Mouse (Mus musculus) mouse embryonic stem cell (cell line): ENCODE measurements around the gene Asb4.
"Not testable (repeated sequence)": the region's sequence is repeated elsewhere in the genome, so short reads cannot be mapped to it uniquely, and the experiment has no call there.

Experiments
- in situ Hi-C, 2 experiments: fragments of 300-500 bp; cut with MboI; formaldehyde crosslinking; loops; 1 replicate in 1 of 2; 3 replicates in 1 of 2; pipeline ENCODE4 v1.14.3; 2019 to 2020; ENCODE audit warnings: low sequenced_read_pairs in 2 of 2, low pct_unique_long_range_greater_than_20kb in 1 of 2, mixed read lengths in 1 of 2; ENCODE audit not compliant: unreplicated experiment in 1 of 2

The Asb4 gene

DNA sequence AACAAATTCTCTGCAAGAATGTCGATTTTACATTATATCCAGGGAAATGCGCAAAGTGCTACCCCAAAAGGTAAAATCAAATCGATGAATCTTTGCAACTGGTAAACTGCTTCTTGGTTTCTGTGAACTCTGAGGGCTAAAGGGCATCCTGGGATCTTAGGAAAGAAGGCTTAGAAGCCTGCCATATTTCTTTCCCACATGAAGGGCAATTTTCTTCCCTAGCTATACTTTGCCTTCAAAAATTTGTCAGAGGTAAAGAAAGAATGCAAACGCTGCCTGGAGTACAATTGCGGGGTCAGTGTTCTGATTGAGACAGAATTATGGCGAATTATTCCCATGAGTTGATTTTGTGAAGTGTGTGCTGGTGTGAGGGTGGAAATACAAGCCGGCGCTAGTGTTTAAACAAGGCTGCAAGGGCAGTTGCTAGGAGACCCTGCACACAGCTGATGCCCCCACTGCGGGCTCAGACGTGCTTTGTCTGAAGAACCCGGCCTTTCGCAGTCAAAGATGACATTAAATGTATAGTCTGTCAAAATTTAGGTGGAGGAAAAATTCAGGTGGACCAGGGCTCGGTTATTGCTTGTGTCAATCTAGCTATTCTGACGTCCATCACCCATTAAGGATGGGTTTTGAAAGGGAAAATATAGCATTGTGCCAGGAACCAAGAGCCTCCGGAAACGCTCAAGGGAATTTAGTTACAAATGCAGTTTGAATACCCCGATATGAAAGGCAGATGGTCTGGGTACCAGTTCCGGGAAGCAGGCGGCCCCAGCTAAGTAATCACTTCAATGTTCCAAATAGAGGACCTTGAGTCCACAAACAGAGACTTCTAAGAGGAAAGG is at the start of gene Asb4:
Gene Asb4, plus strand, starts transcription at position 51 of the 842 bp plus-strand sequence.
- in situ Hi-C loops, result loop anchor here (10.0 to 25.0 kb wide), 7 partner anchors 149 to 971 kb away; no protein-coding TSS in a partner anchor

DNA sequence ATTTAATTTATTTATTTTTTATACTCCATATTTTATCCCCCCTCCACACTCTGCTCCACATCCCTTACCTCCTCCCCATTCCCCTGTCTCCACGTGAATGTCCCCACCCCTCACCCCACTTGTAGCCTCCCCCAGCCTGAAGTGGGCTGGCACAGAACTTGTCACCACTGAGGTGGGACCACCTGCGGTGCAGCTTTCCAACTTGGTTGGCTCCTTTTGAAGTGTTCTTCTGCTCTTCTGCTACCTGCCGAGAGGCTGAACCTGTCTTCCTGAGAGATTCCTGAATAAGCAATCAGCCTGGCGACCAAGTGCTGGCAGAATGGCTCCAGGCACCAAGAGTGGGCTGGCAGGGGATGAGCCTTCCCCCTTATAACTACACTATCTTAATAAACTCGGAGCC is 49.2 kb upstream of the Asb4 start:
- in situ Hi-C loops, result no loop called here

DNA sequence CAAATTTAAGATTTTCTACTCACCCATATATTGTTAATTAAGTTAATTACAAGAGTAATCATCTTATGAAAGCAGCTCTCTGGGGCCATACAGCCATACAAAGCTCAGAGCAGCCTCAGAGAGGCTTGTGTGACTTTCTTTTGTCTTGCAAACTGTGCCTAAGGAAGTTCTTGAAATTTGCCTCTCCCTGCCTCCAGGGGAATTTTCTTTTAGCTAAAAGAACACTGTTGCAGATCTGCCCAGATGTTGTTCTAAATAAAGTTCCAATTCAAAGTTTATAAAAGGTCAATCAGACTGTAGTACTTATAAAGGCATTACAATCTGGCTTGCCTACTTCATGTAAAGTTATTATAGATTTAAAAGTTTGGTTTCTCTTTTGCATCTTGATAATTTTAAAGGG is 47.2 kb upstream of the Asb4 start:
- in situ Hi-C loops, result not testable (repeated sequence)

DNA sequence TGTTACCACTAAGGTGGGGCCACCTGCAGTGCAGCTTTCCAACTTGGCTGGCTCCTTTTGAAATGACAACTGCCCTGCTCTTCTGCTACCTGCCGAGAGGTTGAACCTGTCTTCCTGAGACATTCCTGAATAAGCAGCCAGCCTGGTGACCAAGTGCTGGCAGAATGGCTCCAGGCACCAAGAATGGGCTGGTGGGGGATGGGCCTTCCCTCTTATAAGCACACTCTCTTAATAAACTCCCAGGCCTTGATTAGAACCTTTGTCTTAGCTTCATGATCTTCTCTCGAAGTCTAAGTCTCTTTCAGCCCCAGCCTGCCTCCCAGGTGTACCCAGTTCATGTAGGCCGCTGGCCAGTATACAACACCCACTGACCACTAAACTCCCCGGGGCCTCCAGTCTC is 44.4 kb upstream of the Asb4 start:
- in situ Hi-C loops, result not testable (repeated sequence)

DNA sequence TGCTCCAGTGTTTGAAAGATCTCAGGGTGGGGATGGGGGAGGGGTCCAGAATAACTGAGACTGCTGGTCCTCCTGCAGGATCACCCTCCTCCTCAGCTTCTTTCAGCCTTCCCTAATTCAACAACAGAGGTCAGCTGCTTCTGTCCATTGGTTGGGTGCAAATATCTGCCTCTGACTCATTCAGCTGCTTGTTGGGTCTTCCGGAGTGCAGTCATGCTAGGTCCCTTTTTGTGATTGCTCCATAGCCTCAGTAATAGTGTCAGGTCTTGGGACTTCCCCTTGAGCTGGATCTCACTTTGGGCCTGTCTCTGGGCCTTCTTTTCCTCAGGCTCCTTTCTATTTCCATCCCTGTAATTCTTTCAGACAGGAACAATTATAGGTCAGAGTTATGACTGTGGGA is 43.9 kb upstream of the Asb4 start:
- in situ Hi-C loops, result not testable (repeated sequence)

DNA sequence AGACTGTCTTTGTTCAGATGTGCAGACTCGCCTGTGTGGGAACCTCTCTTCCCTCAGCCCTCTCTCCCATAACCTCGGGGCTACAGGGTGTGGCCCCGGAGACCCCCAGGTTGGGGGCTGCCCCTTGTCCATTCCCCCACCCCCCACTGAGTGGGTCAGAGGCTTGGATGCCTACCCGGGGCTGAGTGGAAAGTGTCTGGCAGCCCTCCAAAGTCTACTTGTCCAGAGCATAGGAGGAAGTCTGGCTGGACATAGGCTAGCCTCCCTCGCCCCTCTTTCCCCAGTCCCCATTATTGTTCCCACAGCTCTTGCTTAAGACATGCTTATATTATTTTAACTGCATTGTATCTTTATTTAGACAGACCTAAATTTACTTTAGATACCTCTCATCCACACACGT is 38.9 kb upstream of the Asb4 start:
- in situ Hi-C loops, result no loop called here

DNA sequence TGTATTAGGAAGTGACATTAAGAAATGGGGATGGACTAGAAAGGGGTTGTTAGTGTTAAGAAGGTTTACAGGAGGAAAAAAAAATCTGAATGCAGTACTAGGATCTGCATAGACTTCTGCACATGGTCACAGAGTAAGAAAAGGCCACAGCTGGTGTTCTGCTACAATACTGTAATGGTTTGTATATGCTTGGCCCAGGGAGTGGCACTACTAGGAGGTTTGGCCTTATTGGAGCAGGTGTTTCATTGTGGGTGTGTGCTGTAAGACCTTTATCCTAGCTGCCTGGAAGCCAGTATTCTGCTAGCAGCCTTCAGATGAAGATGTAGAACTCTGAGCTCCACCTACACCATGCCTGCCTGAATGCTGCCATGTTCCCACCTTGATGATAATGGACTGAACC is 25.3 kb upstream of the Asb4 start:
- in situ Hi-C loops, result no loop called here

- in situ Hi-C loops, result no loop called here
Measured at GRCm38 (mm10) chr6:5360402-5360801, 22.8 kb upstream of the Asb4 start.

- in situ Hi-C loops, result no loop called here
Measured at GRCm38 (mm10) chr6:5361987-5362386, 21.2 kb upstream of the Asb4 start.

DNA sequence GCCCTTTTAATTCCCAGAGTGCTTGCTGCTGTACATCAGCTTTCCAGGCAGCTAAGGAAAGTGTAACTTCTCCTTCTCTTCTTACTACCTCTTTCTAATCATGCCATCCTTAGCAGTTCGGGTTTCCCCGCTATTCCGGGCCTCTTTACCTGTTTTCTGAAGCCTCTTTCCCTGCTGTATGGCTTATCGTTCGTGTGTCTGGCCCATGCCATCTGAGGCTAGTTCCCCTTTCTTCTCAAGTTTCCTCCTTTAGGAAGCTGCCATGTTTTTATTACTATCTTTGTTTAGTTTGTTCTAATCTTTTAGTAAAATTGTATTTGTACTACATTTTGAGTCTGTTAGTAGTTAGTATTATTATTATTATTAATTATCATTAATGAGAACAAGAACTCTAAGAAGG is 17.3 kb upstream of the Asb4 start:
- in situ Hi-C loops, result no loop called here

DNA sequence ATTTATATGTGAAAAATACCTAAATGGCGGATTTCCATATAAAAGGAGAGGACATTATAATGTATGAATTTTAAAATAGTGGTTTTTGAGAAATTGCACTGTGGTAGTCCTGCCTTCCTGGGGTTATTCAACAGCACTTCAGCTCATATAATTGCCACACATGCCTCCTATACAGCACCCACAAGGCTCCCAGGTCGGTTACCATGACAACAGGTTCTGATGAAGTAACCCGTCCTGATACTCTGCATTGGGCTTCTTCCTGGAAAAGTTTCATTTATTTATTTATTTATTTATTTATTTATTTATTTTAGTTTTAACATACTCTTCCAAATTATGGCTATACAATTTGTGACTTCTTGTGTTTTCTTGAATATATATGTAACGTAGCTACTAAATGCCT is 6.3 kb upstream of the Asb4 start:
- in situ Hi-C loops, result loop anchor here (25.0 kb wide), 5 partner anchors 165 to 965 kb away; no protein-coding TSS in a partner anchor

DNA sequence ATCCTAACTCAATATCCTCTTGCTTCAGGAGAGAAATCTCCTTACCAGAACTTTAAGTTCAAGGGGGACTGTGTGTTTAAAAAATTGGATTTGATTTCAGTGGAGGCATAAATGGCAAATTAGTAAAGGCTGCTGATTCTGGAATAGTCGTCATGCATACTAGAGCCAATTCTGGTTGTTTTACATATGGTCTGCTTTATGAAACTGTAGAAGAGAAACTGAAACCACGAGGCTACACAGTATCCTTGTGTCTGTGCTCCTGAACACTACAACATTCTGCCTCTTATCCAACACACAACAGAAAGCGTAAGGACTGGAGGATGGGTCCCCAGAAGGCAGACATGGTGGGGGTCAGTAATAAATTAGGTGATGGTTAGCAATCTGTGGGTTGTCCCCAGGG is 4.1 kb upstream of the Asb4 start:
- in situ Hi-C loops, result loop anchor here (25.0 kb wide), 5 partner anchors 167 to 967 kb away; no protein-coding TSS in a partner anchor

DNA sequence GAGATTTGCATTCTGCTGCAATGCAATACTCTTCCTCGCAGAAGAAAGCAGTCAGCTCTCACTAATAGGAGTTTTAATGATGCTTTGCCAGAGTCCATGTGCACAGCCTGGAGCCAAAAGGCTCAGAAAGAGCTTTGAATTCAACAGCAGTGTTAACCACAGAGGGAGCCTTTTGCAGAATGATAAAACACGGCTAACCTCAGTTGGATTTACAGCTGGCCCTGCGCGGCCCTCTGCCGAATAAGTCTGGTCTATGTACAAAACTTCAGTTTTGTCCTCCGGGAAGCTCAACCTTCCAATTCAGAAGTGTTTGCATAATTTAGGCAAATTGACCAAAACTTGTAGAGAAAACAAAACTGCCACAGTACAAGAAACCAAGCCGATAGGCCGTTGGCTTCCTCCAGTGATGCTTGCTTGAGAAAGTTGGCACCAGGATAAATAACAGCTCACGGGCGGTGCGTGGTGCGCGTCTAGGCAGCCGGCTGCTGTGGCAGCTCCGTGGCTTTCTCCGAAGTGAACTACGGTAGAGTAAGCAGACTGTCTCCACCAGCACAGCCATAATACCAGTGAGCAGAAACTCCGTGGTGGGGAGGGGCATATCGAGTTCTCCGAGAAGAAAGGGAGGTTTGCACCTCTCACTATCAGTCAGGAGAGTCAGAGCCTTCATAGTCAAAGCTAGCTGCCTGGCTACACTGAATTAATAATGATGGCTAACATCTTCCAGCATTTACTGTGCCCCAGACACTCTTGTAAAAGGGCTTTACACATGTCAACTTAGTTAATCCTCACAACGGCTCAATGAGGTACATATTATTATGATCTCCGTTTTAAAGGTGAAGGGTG is 3.2 kb upstream of the Asb4 start:
- in situ Hi-C loops, result loop anchor here (10.0 to 25.0 kb wide), 7 partner anchors 145 to 968 kb away; no protein-coding TSS in a partner anchor

DNA sequence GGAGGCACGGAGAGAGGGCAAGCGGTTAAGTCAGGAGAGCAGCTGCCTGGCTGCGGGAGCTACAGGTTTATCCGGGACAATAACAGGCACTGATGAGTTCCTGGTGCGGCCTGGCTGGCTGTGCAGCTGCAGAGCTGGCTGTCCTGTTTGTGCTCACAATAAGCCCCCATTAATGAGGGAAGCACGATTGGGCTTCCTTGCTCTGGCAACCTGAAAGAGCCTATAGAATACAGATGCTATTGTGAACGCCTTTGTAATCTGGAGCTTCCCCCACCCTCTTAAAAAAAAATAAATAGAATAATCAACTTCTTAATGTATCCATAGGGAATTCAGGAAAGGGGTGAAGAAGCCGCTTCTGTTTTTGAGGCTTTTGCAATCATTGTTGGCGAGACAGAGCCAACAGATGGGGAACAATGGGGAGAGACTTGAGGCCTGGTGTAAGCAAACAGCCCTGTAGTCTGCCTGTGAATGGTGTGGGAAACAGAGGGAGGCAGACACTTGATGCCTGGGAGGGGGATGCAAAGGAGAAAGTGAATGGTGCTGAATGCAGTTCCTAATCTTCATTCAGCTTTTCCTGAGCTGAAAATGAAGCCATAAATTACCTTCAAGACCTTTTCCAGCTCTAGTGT is 2.4 kb upstream of the Asb4 start:
- in situ Hi-C loops, result loop anchor here (10.0 to 25.0 kb wide), 7 partner anchors 146 to 968 kb away; no protein-coding TSS in a partner anchor

DNA sequence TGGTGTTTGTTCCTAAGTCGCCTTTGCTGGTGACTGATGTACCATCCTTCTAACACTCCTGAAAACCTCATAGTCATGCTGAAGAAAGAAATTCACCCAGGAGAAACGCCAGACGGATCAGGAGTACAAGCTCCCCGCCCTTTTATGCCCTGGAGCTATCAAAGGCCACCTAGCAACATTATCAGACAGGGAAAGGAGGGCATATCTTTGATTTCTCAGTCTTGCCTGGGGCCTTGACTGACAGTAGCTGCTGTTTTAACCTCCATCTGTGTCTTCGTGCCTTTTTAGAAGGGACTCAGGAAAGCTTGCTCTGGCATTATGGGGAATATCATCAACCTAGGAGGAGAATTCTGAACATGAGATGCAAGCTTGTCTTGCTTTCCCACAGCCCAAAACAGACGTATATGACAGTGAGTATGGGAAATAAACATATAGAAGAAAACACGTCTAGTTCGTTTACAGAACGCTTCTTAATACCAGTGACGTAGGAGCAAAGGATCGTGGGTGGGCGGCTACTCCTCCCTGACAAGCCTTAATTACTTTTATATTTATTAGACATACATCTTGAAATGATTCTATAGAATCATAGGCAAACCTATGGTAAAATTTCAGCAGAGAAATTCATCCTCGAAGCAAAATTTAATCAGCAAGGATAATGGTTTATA is 1.1 kb upstream of the Asb4 start:
- in situ Hi-C loops, result loop anchor here (10.0 to 25.0 kb wide), 7 partner anchors 147 to 970 kb away; no protein-coding TSS in a partner anchor

DNA sequence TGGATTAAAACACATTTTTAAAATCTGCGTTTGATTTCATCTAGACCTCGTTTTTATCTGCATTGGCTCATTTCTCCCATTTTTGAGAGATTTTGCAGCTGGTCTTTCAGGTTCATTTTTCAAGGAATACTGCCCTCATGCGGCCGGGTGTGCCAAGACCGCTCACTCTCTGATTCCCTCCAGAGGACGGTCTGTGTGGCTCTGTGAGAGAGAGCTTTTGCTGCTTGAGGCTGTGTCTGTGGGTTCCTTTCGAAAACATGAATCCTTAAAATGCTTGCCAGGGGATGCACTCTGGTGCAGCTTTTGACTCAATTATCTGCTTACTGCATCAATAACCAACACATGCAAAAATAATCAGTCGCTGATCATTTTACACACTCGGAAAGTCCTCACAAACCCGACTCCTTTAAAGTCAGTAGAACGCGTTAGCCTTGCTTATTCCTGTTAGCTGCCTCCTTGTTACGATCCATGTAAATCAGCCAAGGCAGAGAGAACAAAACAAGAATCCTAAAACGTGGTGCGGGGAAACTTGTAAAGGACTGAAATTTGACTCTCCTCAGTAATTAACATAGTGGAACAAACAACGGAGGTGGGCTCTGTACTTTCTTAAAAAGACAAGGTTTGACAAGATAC is 487 bp upstream of the Asb4 start:
- in situ Hi-C loops, result loop anchor here (10.0 to 25.0 kb wide), 7 partner anchors 148 to 970 kb away; no protein-coding TSS in a partner anchor

- in situ Hi-C loops, result loop anchor here (10.0 to 25.0 kb wide), 7 partner anchors 149 to 972 kb away; no protein-coding TSS in a partner anchor
Measured at GRCm38 (mm10) chr6:5384178-5384490, 948 bp downstream of the Asb4 start.

- in situ Hi-C loops, result loop anchor here (10.0 to 25.0 kb wide), 7 partner anchors 150 to 973 kb away; no protein-coding TSS in a partner anchor
Measured at GRCm38 (mm10) chr6:5385161-5385640, 2.0 kb downstream of the Asb4 start.
